Mouse (Mus musculus): Measurements from ENCODE around the gene Npas3. TPM values are rescaled to one million over a fixed set of nuclear protein-coding genes. Genes with fewer than 3 reads are reported as not detected.
"Not testable (repeated sequence)": the region's sequence is repeated elsewhere in the genome, so short reads cannot be mapped to it uniquely, and the experiment has no call there.

The Npas3 gene
- polyA plus RNA-seq, 1 experiment, result not detected

GRCm38 (mm10) chr12:53251701-53252181 is 3.3 kb downstream of the Npas3 start:
- TF ChIP-seq GATA1 (IDR thresholded peaks at IDR 0.05; ENCODE audit: low read length) (no peak), TAL1 (IDR thresholded peaks at IDR 0.05; ENCODE audit: low read length) (no peak)
- H3K4me1 ChIP-seq (ENCODE audit: control insufficient read depth), result no peaks in the 10 kb centered on the region
- H3K4me3 ChIP-seq (replicated peaks), result no peak overlapping the region
- no peaks in the 10 kb centered on the region for H3K36me3 ChIP-seq (ENCODE audit: control insufficient read depth)
- peaks cover 96% of the 10 kb centered on the region for H3K27me3 ChIP-seq (ENCODE audit: control insufficient read depth)
- no peaks in the 10 kb centered on the region for H3K9me3 ChIP-seq (ENCODE audit: control insufficient read depth, low read length)

DNA sequence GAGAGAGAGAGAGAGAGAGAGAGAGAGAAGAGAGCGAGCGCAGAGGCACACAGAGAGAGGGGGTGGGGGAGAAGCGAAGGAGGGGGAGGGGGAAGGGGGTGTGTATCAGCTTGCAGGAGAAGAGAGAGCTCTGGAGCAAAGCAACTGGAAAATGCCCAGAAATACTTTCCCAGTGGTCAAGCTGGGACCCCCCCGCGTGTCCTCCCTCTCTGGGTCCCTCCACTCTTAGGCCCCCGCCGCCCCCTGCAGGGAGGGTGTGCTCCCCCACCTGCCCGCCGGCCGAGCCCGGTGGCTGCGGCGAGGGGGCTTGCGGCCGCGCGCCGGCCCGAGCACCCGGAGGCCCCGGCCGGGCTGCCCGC is 3.7 kb downstream of the Npas3 start:
- Histone ChIP-seq H3K4me1 (ENCODE audit: control insufficient read depth) (no peaks in the 10 kb centered on the region), H3K9me3 (ENCODE audit: control insufficient read depth, low read length) (no peaks in the 10 kb centered on the region), H3K4me3 (replicated peaks) (no peak overlapping the region), H3K27me3 (ENCODE audit: control insufficient read depth) (peaks cover 91% of the 10 kb centered on the region), H3K36me3 (ENCODE audit: control insufficient read depth) (no peaks in the 10 kb centered on the region)
- TF ChIP-seq TAL1 (IDR thresholded peaks at IDR 0.05; ENCODE audit: low read length), result no peak
- TF ChIP-seq GATA1 (IDR thresholded peaks at IDR 0.05; ENCODE audit: low read length), result no peak

DNA sequence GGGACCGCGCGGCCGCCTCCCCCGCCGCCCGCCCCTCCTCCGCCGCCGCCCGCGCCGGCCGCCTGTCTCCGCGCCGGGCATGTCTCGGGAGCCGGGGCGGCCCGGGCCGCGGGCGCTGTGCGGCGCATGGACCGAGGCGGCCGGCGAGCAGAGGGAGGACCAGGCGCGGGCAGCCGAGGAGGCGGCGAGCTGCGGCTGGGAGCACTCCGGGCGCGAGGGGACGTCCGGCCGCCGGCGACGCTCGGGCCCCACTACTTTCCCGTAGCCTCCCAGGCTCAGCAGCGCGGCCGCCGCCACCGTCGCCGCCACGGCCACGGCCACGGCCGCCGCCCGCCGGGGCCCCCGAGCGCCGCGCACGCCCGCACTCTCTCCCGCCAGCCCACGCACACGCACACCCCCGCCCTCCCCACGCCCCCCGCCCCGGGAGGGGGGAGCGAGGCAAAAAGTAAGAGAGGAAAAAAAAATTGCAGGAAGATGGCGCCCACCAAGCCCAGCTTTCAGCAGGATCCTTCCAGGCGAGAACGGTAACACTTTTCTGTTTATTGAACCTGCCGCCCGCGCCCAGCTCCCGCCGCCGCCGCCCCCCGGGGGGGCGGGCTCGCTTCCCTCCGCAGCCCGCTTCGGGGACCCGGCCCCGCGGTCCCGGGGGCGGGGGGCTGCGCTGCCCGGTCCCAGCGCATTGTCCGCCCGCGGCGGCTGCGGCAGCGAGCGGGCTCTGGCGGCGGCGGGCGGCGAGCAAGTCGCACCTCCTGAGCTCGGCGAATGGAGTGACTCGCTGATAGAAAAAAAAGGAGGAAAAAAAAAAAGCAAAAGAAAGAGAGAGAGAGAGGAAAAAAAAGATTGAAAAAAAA is 4.3 kb downstream of the Npas3 start:
- TF ChIP-seq GATA1 (IDR thresholded peaks at IDR 0.05; ENCODE audit: low read length), result no peak
- TF ChIP-seq TAL1 (IDR thresholded peaks at IDR 0.05; ENCODE audit: low read length), result no peak
- Histone ChIP-seq H3K9me3 (ENCODE audit: control insufficient read depth, low read length) (no peaks in the 10 kb centered on the region), H3K4me1 (ENCODE audit: control insufficient read depth) (no peaks in the 10 kb centered on the region), H3K27me3 (ENCODE audit: control insufficient read depth) (peaks cover 85% of the 10 kb centered on the region), H3K4me3 (replicated peaks) (peak overlapping the region; percentile 20), H3K36me3 (ENCODE audit: control insufficient read depth) (no peaks in the 10 kb centered on the region)

DNA sequence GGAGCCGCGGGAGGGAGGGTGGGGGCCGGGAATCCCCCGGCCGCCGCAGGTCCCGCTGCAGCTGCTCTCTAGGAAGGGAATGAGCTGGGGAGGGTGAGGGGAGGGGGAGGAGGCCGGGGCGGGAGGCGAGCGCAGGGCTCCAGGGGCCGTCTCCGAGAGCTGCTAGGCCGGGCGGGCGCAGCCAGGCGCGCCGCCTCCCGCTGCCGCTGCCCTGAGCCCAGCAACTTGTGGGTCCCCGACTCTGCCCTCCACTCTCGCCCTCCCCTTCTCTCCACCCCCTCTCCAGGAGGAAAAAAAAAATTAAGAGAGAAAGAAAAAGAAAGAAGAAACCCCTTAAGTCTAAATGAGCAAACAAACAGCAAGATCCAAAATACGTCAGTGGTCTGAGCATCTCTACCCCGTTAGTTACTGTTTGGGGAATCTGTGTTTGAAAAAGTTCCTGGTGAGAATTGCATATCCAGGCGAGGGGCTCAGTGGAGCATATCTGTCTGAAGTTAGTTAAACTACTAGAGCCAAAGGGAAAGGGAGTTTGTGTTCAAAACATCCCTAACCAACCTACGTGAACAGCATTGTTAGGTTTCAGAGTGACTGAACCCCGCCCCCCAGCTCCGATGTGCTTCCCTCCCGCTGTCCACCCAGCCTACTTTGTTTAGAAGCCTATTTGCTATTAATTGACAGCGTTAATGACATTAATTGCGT is 5.1 kb downstream of the Npas3 start:
- H3K36me3 ChIP-seq (ENCODE audit: control insufficient read depth), result no peaks in the 10 kb centered on the region
- no peaks in the 10 kb centered on the region for H3K4me1 ChIP-seq (ENCODE audit: control insufficient read depth)
- no peak for TF ChIP-seq TAL1 (IDR thresholded peaks at IDR 0.05; ENCODE audit: low read length)
- TF ChIP-seq GATA1 (IDR thresholded peaks at IDR 0.05; ENCODE audit: low read length), result no peak
- no peaks in the 10 kb centered on the region for H3K9me3 ChIP-seq (ENCODE audit: control insufficient read depth, low read length)
- H3K4me3 ChIP-seq (replicated peaks), result no peak overlapping the region
- H3K27me3 ChIP-seq (ENCODE audit: control insufficient read depth), result peaks cover 77% of the 10 kb centered on the region

GRCm38 (mm10) chr12:53254160-53254480 is 5.6 kb downstream of the Npas3 start:
- H3K9me3 ChIP-seq (ENCODE audit: control insufficient read depth, low read length), result no peaks in the 10 kb centered on the region
- H3K36me3 ChIP-seq (ENCODE audit: control insufficient read depth), result no peaks in the 10 kb centered on the region
- peaks cover 72% of the 10 kb centered on the region for H3K27me3 ChIP-seq (ENCODE audit: control insufficient read depth)
- H3K4me3 ChIP-seq (replicated peaks), result no peak overlapping the region
- no peak for TF ChIP-seq GATA1 (IDR thresholded peaks at IDR 0.05; ENCODE audit: low read length)
- TF ChIP-seq TAL1 (IDR thresholded peaks at IDR 0.05; ENCODE audit: low read length), result no peak
- no peaks in the 10 kb centered on the region for H3K4me1 ChIP-seq (ENCODE audit: control insufficient read depth)

DNA sequence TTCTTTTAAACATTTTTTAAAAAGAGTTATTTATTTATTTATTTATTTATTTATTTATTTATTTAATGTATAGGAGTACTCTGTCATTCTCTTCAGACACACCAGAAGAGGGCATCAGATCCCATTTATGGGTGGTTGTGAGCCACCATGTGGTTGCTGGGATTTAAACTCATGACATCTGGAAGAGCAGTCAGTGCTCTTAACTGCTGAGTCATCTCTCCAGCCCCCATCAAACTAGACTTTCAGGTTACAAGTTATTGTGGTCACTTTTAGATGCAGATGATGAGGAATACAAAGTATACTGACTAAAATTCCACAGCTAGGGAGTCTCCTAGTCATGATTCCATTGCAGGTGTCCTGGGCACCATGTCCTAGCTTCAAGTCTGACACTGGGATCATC is 26.0 kb downstream of the Npas3 start:
- not testable (repeated sequence) for H3K4me3 ChIP-seq (replicated peaks); H3K36me3 ChIP-seq (ENCODE audit: control insufficient read depth); H3K27me3 ChIP-seq (ENCODE audit: control insufficient read depth); H3K4me1 ChIP-seq (ENCODE audit: control insufficient read depth); H3K9me3 ChIP-seq (ENCODE audit: control insufficient read depth, low read length)

DNA sequence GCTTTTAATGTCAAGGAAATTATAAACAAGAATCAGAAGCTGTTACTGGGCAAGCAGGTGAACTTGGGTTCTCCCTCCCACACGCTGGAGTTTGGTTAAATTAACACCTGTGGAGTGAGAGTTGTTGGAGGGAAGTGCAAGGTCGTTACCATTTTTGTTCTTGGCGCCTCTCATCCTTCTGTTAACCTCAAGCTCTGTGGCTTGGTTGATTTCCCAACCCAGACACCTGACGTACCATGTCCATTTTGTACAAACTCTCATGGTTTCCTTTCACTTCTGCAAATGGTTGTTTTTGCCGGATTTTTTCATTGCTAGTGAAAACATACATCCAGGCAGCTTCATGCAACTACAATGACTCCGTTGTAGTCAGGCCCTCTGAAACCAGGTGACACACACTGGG is 28.9 kb downstream of the Npas3 start:
- H3K9me3 ChIP-seq (ENCODE audit: control insufficient read depth, low read length), result no peaks in the 10 kb centered on the region
- no peaks in the 10 kb centered on the region for H3K27me3 ChIP-seq (ENCODE audit: control insufficient read depth)
- no peak overlapping the region for H3K4me3 ChIP-seq (replicated peaks)
- no peaks in the 10 kb centered on the region for H3K4me1 ChIP-seq (ENCODE audit: control insufficient read depth)
- TF ChIP-seq GATA1 (IDR thresholded peaks at IDR 0.05; ENCODE audit: low read length) (no peak), TAL1 (IDR thresholded peaks at IDR 0.05; ENCODE audit: low read length) (no peak)
- H3K36me3 ChIP-seq (ENCODE audit: control insufficient read depth), result no peaks in the 10 kb centered on the region

GRCm38 (mm10) chr12:53290341-53290740 is 41.9 kb downstream of the Npas3 start:
- peaks cover 4% of the 10 kb centered on the region; the same call in 1 of the 2 replicates for H3K9me3 ChIP-seq (ENCODE audit: control insufficient read depth, low read length)
- no peaks in the 10 kb centered on the region for H3K36me3 ChIP-seq (ENCODE audit: control insufficient read depth)

DNA sequence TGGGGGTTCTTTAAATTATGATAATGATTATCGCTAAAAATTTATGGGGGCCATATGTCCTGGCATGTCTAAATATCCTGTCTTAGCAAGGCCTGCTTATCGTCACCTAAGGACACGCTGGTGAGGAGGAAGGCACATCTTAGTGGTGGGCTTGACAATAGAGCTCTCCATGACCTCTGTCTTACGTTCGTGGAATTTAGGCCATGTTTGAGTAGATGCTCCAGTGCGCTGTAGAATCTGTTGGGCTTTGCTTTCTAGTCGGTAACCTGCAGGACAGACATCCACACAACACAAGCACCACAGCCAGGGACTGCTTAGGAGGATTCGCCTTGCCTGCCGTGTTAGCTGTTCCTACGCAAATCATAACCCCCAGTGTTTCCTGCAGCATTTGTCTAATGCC is 42.4 kb downstream of the Npas3 start:
- Histone ChIP-seq H3K27me3 (ENCODE audit: control insufficient read depth) (no peaks in the 10 kb centered on the region), H3K4me1 (ENCODE audit: control insufficient read depth) (no peaks in the 10 kb centered on the region), H3K9me3 (ENCODE audit: control insufficient read depth, low read length) (peaks cover 4% of the 10 kb centered on the region; the same call in 1 of the 2 replicates), H3K4me3 (replicated peaks) (no peak overlapping the region), H3K36me3 (ENCODE audit: control insufficient read depth) (no peaks in the 10 kb centered on the region)
- TF ChIP-seq GATA1 (IDR thresholded peaks at IDR 0.05; ENCODE audit: low read length) (no peak), TAL1 (IDR thresholded peaks at IDR 0.05; ENCODE audit: low read length) (no peak)

More at GRCm38 (mm10) chr12:53290341-53290740, 41.9 kb downstream of the Npas3 start:
- no peak overlapping the region for H3K4me3 ChIP-seq (replicated peaks)
- H3K4me1 ChIP-seq (ENCODE audit: control insufficient read depth), result no peaks in the 10 kb centered on the region
- no peak for TF ChIP-seq TAL1 (IDR thresholded peaks at IDR 0.05; ENCODE audit: low read length)
- TF ChIP-seq GATA1 (IDR thresholded peaks at IDR 0.05; ENCODE audit: low read length), result no peak
- H3K27me3 ChIP-seq (ENCODE audit: control insufficient read depth), result no peaks in the 10 kb centered on the region
